Mouse (Mus musculus): ENCODE results near the gene Mfsd4b2. TPM values are rescaled to one million over a fixed set of nuclear protein-coding genes. Genes with fewer than 3 reads are reported as not detected.
"Not testable (repeated sequence)": the region's sequence is repeated elsewhere in the genome, so short reads cannot be mapped to it uniquely, and the experiment has no call there.

Mfsd4b2 gene
- polyA plus RNA-seq, 1 experiment from 2014 or later, result 0.06 TPM

DNA sequence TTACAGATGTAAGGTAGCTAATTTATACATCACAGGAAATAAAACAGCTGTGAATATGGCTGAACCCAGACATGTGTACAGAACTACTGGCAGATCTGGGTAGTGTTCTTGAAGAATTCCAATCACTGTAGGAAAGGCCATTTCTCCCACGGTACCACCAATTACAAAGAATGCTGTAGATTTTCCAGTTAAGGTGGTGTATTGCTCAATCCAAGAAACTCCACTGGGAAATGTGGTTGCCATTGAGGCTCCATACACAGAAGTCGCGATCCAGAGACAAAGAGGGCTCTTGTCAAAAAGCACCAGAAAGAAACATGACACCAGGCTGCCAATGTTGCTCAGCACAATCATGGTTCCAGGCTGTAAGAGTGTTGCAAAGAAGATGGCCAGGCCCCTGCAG, 20.5 kb upstream of the Mfsd4b2 start:
- ATAC-seq (ENCODE audit: insufficient number of reproducible peaks, insufficient read depth, low FRiP score, low TSS enrichment); H3K4me1 ChIP-seq; H3K9ac ChIP-seq; H3K4me2 ChIP-seq (replicated peaks); H3K9me3 ChIP-seq; H3K27me3 ChIP-seq; H3K27ac ChIP-seq; H3K36me3 ChIP-seq; H3K4me3 ChIP-seq: not testable (repeated sequence)
- 37% methylated on average over 3 of the region's 3 CpGs for WGBS

DNA sequence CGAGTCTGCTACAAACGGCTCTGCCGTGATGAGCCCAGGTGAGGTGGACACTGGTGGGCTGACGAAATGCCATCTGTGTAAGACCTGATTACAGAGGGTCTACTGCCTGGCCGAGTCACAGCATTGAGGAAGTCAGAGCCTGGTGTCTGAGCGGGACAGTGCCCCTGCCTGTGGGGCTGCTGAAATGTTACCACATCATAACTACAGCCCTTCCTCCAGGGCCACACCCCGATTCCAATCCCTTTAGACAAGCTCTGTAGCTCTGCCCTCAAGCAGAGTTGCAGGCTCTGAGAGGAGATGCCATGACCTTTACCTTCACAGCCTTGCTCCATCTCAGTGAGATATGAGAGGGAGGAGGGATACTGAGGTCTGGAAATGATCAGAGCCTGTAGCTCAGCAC, 9.8 kb upstream of the Mfsd4b2 start:
- Histone ChIP-seq H3K9me3 (no peaks in the 10 kb centered on the region), H3K9ac (no peak overlapping the region), H3K27me3 (no peaks in the 10 kb centered on the region), H3K4me2 (replicated peaks) (no peak overlapping the region), H3K27ac (no peak overlapping the region), H3K36me3 (no peaks in the 10 kb centered on the region), H3K4me3 (no peak overlapping the region), H3K4me1 (no peaks in the 10 kb centered on the region)
- 69% methylated on average over 7 of the region's 7 CpGs for WGBS
- ATAC-seq (ENCODE audit: insufficient number of reproducible peaks, insufficient read depth, low FRiP score, low TSS enrichment), result no peak

DNA sequence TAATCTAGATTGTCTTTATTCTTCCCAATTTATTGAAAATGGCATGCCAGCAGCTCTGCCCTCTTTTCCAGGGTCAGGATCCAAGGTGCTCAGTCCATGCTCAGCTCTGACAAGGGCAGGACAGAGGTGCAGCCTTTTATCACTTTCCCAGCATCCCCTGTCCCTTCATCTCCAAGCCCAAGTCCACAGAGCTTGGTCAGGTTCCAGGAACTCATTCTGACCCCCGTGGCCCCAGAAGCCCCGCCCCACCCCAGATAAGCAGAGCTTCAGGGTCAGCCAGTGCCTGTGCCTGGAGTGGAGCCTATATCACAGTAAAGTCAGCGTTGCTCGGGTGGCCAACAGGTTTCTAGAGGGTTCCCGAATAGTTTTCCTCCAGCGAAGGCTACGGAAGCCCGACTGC, 2.2 kb downstream of the Mfsd4b2 start:
- not testable (repeated sequence) for H3K4me2 ChIP-seq (replicated peaks); H3K27ac ChIP-seq; ATAC-seq (ENCODE audit: insufficient number of reproducible peaks, insufficient read depth, low FRiP score, low TSS enrichment); H3K4me3 ChIP-seq; H3K36me3 ChIP-seq; H3K9me3 ChIP-seq; H3K9ac ChIP-seq; H3K4me1 ChIP-seq
- WGBS, result 72% methylated on average over 8 of the region's 8 CpGs
- peaks cover 18% of the 10 kb centered on the region for H3K27me3 ChIP-seq

DNA sequence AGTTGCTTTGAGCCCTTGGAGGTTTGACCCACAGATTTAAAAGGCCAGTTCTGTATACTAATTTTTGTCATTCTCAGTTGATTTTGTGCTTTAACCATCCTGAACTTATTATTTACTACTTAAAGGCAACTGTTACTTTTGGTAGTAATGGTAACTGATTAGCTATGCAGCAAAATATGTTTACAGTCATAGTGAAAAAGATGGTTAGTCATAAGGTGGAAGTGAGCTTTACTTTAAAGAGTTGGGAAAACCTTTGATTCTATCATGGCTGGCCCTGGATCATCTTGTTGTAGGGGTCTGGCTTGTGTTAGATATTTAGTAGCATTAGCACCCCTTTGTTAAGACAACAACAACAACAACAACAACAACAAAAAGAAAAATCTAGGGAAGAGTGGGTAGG, 14.1 kb downstream of the Mfsd4b2 start:
- H3K9ac ChIP-seq, result no peak overlapping the region
- H3K4me1 ChIP-seq, result no peaks in the 10 kb centered on the region
- no peak overlapping the region for H3K4me3 ChIP-seq
- no peak overlapping the region for H3K27ac ChIP-seq
- no peaks in the 10 kb centered on the region for H3K36me3 ChIP-seq
- H3K9me3 ChIP-seq, result no peaks in the 10 kb centered on the region
- no peak for ATAC-seq (ENCODE audit: insufficient number of reproducible peaks, insufficient read depth, low FRiP score, low TSS enrichment)
- no peaks in the 10 kb centered on the region for H3K27me3 ChIP-seq
- no peak overlapping the region for H3K4me2 ChIP-seq (replicated peaks)

DNA sequence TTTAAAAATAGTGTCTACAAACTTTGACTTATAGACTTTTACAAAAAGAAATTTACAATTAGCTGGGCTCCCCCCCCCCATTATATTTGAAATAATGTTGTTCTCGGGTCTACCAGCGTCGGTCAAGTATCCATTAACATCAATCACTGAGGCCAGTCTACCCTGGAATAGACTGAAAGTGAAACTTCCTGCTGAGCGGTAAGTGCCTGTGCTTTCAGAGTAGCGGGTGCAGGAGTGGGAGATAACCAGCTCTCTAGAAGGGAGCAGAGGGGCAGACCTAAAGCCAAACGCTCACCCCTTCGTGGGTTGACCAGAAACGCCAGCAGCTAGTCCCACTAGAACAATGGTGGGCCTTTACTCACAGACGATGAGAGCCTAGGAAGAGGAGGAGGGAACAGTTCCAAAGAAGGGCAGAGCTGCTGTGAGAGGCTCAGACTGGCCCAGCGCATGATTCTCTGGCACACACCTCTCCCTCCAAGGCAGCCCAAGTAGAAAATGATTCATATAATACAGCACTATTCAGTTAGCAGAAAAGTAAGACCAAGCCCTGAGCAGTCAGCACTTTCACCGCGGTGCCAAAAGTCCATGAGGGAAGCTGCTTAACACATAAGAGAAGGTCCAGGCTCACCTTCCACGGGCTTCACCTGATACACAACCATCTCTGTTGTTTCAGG, 17.8 kb downstream of the Mfsd4b2 start:
- no peak overlapping the region for H3K9ac ChIP-seq
- H3K9me3 ChIP-seq, result no peaks in the 10 kb centered on the region
- H3K4me1 ChIP-seq, result no peaks in the 10 kb centered on the region
- no peaks in the 10 kb centered on the region for H3K36me3 ChIP-seq
- no peak overlapping the region for H3K27ac ChIP-seq
- H3K27me3 ChIP-seq, result no peaks in the 10 kb centered on the region
- WGBS, result 69% methylated on average over 13 of the region's 13 CpGs
- no peak overlapping the region for H3K4me2 ChIP-seq (replicated peaks)
- no peak overlapping the region for H3K4me3 ChIP-seq
- ATAC-seq (ENCODE audit: insufficient number of reproducible peaks, insufficient read depth, low FRiP score, low TSS enrichment), result no peak

DNA sequence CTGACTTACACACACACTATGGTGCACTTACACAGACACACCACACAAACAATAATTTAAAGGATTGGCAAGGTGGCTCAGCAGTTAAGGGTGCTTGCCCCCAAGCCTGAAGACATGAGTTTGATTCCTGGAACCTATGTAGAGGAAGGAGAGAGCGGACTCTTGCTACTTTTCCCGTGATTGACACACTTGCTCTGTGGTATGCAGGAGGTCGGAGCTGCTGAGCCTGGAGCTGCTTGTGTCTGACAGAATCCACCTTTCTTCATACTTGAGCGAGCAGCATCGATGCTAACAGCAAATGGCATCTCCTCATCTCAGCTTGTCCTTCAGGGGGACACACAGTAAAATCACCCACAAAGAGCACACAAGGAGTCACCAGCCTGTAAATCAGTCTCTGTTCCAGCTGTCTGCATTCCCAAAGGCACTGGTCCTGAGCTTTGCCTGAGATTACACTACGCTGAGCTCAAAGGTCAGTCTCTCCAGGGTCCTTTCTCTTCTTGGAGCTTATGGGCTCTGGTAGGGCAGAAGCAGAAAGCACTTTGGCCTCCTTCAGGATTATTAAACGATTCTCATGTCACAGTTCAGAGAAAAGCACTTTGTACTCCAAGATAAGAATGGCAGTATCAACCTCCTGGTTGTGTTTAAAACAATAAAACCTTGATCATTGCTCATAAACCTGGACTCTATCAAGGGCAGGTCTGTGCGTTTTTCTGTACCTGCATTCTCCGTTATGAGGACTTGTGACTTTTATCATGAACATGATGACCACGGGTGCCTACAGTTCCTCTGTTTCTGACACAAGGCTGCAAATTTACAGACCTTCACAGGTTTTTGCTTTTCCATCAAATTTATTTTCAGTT, 19.7 kb downstream of the Mfsd4b2 start:
- Histone ChIP-seq H3K9me3 (no peaks in the 10 kb centered on the region), H3K27me3 (no peaks in the 10 kb centered on the region), H3K4me2 (replicated peaks) (no peak overlapping the region), H3K4me3 (no peak overlapping the region), H3K4me1 (no peaks in the 10 kb centered on the region), H3K36me3 (no peaks in the 10 kb centered on the region), H3K27ac (no peak overlapping the region), H3K9ac (no peak overlapping the region)
- WGBS, result 81% methylated on average over 10 of the region's 10 CpGs
- ATAC-seq (ENCODE audit: insufficient number of reproducible peaks, insufficient read depth, low FRiP score, low TSS enrichment), result no peak

DNA sequence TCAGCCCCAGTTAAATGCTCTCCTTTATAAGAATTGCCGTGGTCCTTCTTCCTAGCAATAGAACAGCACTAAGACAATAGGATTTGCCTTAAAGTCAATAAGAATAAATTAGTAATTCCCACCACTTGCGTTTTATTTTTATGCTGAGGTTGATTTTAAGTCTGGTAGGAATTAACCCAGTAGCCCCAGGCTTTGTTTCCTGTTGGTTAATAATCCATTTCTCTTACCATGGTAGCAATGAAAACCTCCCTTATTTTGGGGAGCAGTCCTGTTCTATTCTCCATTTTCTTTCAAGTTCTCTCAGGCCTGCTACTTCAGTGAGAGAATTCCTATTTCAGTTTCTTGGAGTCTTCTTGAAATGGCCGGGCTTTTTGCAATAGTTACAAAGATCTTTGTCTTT, 22.5 kb downstream of the Mfsd4b2 start:
- no peak overlapping the region for H3K27ac ChIP-seq
- no peak for ATAC-seq (ENCODE audit: insufficient number of reproducible peaks, insufficient read depth, low FRiP score, low TSS enrichment)
- no peaks in the 10 kb centered on the region for H3K36me3 ChIP-seq
- WGBS, result 74% methylated on average over 3 of the region's 3 CpGs
- H3K27me3 ChIP-seq, result no peaks in the 10 kb centered on the region
- no peak overlapping the region for H3K9ac ChIP-seq
- no peaks in the 10 kb centered on the region for H3K9me3 ChIP-seq
- no peak overlapping the region for H3K4me3 ChIP-seq
- no peak overlapping the region for H3K4me2 ChIP-seq (replicated peaks)
- H3K4me1 ChIP-seq, result no peaks in the 10 kb centered on the region

DNA sequence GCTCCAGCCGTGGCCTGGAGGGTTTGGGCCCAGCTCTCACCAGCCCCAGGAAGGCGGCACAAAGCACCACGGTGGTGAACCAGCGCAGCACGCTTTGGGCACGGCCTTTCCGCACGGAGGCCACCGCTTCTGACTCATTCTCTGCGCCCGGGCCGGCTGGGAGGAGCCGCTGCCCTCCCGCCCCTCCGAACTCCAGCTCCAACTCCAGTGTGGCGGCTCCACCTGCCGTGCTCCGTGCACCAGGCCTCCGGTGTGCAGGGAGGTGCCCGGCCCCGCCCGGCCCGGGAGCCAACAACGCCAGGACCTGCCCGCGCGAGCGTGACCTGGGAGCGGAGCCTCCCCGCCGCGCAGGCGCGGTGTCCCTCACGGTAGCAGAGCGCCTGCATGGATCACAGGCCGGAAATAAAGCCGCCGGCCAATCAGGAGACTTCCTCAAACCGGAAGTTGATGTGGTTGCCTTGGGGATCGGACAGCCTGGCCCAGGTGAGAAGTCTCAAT, 27.8 kb downstream of the Mfsd4b2 start, which contains the start of gene Mfsd4b4:
Gene Mfsd4b4, minus strand, starts transcription at position 365 of the 498 bp plus-strand sequence.
- ATAC-seq (ENCODE audit: insufficient number of reproducible peaks, insufficient read depth, low FRiP score, low TSS enrichment), result peak; percentile 96
- H3K4me2 ChIP-seq (replicated peaks), result peak within 1 kb of the TSS; percentile 72
- no peaks in the 10 kb centered on the region for H3K4me1 ChIP-seq
- no peaks in the 10 kb centered on the region for H3K9me3 ChIP-seq
- under 1% methylated on average over 40 of the region's 41 CpGs for WGBS
- H3K27me3 ChIP-seq, result no peaks in the 10 kb centered on the region
- peak within 1 kb of the TSS; percentile 74 for H3K27ac ChIP-seq
- peak within 1 kb of the TSS; percentile 55 for H3K4me3 ChIP-seq
- no peaks in the 10 kb centered on the region for H3K36me3 ChIP-seq
- H3K9ac ChIP-seq, result peak within 1 kb of the TSS; percentile 75

DNA sequence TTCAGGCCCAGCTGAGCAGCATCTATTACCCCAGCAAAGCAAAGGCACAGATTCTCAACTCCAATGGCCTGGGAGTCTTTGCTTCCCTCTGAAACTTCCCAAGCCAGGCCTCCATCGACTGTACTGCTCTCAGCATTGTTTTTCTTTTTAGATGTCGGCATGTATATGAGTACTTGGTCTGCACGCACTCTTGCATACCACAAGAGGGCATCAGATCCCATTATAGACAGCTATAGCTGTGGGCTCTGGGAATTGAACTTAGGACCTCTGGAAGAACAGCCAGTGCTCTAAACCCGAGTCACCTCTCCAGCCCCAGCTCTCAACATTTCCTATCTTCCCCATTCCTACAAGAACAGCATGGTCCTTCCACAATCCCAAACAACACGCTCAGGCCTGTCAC, 30.2 kb downstream of the Mfsd4b2 start:
- H3K9ac ChIP-seq, result no peak overlapping the region
- H3K4me2 ChIP-seq (replicated peaks), result no peak overlapping the region
- H3K27ac ChIP-seq, result no peak overlapping the region
- H3K4me3 ChIP-seq, result no peak overlapping the region
- WGBS, result 80% methylated on average over 5 of the region's 5 CpGs
- ATAC-seq (ENCODE audit: insufficient number of reproducible peaks, insufficient read depth, low FRiP score, low TSS enrichment), result no peak
- no peaks in the 10 kb centered on the region for H3K36me3 ChIP-seq
- no peaks in the 10 kb centered on the region for H3K9me3 ChIP-seq
- H3K27me3 ChIP-seq, result no peaks in the 10 kb centered on the region
- H3K4me1 ChIP-seq, result no peaks in the 10 kb centered on the region

DNA sequence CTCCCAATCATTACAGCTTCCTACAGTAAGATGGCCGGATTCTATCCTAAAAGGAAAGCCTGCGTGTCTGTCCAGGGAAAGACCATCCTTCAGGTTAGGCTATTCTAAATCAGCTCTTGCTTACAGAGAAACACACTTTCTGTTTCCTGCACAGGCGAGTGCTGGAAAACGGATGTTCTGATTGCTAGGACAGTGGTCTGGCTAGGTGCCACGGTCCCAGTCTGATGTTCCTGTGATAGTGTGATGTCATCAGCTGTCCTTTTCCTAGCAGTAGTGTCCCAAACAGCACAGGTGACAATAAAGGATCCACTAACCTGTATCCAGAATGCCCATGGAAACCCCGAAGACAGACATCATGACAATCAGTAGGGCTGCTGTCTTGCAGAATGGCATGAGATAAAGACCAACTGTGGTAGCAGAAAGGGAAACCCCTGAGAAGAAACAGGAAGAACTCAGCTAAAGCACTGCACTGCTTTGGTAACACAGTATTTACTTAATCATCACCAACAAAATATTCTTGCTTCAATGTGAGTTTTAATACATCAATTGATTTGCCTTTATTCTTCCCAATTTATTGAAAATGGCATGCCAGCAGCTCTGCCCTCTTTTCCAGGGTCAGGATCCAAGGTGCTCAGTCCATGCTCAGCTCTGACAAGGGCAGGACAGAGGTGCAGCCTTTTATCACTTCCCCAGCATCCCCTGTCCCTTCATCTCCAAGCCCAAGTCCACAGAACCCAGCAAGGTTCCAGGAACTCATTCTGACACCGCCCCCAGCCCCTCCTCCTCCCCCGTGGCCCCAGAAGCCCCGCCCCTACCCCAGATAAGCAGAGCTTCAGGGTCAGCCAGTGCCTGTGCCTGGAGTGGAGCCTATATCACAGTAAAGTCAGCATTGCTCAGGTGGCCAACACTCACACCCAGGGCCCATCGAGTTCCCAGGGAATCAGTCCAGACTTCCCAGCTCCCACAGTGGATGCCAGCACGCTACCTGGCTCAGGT, 32.7 kb downstream of the Mfsd4b2 start:
- H3K27ac ChIP-seq, result no peak overlapping the region
- no peak for ATAC-seq (ENCODE audit: insufficient number of reproducible peaks, insufficient read depth, low FRiP score, low TSS enrichment)
- H3K4me2 ChIP-seq (replicated peaks), result no peak overlapping the region
- no peak overlapping the region for H3K4me3 ChIP-seq
- no peaks in the 10 kb centered on the region for H3K27me3 ChIP-seq
- WGBS, result 72% methylated on average over 11 of the region's 11 CpGs
- no peaks in the 10 kb centered on the region for H3K9me3 ChIP-seq
- no peaks in the 10 kb centered on the region for H3K4me1 ChIP-seq
- H3K36me3 ChIP-seq, result no peaks in the 10 kb centered on the region
- H3K9ac ChIP-seq, result no peak overlapping the region

DNA sequence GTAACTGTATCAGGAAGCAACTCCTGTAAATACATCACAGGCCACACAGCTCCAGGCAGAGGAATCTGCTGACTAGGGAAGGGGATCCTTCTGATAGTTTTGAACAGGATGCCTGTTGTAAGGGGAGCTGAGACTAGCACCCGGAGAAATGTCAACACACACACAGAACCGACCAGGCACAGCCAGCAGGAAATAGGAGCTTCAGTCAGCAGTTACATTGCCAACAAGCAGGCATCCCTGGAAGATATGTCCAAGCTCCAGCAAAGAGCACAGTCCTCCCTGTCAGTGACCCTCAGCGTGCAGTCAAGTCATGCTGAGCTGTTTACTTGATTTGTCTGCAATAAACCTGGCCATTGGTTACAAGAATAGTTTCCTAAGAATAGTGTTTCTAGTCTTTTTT, 38.1 kb downstream of the Mfsd4b2 start:
- no peaks in the 10 kb centered on the region for H3K9me3 ChIP-seq
- no peak for ATAC-seq (ENCODE audit: insufficient number of reproducible peaks, insufficient read depth, low FRiP score, low TSS enrichment)
- no peak overlapping the region for H3K4me2 ChIP-seq (replicated peaks)
- H3K27me3 ChIP-seq, result no peaks in the 10 kb centered on the region
- H3K36me3 ChIP-seq, result no peaks in the 10 kb centered on the region
- H3K4me1 ChIP-seq, result no peaks in the 10 kb centered on the region
- 54% methylated on average over 3 of the region's 3 CpGs for WGBS
- H3K9ac ChIP-seq, result no peak overlapping the region
- no peak overlapping the region for H3K27ac ChIP-seq
- no peak overlapping the region for H3K4me3 ChIP-seq

Measured in embryonic facial prominence, embryonic 12.5 days (tissue).